Mouse (Mus musculus) A20 (cell line): ENCODE results near the gene BC037034.
A peak's percentile ranks its signal among the peaks of the same experiment; 100 is the strongest.

Experiments
- DNase-seq: peaks from one replicate; pipeline ENCODE4 v3.0.0-alpha.2; 2011; ENCODE audit warnings: low read depth, low spot score

BC037034 gene

DNA sequence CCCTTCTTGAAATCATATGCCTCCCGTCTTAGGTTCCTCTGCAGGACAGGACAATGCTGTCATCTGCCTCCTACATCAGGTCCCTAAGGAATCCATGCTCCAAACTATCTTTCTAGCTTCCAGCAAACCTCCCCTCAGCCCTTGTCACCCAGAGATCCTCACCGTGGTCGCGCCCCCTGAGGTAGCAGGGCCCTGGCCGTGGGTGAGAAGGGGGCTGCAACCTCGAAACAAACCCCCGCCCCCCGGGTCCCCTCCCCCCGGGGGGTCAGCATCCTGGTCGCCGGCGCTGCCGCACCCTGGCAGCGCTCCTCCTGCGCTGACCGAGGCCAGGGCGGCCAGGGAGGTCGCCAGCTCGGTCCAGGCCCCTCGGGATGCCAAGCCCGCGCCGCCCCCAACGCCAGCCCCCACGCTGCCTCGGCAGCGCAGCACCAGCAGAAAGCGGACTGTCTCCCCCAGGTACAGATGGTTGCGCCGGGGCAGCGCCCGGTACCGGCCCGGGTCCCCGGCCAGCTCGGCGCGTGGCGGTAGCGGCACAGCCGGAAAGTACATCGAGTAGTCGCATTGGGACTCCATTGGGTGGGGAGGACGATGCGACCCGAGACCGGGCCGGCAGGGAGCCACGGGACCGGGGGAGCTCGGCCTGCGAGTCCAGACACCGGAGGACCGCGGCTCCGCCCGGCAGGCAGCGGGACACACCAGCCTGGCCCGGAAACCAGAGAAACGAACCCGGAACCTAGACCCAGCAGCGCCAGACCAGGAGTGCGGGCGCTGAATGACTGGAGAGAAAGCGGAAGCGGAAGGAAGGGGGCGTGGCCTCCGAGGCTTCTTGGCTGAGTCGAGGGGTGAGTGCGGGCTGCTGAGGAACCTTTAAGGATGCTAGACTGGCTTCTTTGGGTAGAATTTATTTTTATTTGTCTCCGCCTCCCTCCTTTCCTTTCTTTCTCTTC, at the start of gene BC037034:
BC037034 (minus strand) TSS at position 774 of the 947 bp plus-strand sequence.
- DNase-seq = peak; percentile 95

DNA sequence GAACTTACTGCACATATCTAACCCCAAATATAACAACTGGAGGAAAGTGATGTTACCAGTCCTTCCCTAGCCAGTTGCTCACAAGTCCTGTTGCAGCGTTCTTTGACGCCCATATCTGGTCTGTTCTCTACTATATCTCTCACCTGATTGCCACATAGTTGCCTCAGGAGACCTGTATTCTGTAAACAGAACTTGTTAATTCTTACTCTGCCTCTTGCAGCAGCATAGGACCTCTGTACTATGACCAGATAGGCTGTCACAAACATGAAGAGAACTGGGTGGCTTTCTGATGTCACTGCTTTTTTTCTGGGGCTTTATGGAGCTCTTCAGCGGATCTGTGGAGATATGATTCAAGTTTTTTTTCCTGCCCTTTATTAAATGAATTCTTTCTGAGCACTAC, 49.0 kb upstream of the BC037034 start:
- DNase-seq = no peak

DNA sequence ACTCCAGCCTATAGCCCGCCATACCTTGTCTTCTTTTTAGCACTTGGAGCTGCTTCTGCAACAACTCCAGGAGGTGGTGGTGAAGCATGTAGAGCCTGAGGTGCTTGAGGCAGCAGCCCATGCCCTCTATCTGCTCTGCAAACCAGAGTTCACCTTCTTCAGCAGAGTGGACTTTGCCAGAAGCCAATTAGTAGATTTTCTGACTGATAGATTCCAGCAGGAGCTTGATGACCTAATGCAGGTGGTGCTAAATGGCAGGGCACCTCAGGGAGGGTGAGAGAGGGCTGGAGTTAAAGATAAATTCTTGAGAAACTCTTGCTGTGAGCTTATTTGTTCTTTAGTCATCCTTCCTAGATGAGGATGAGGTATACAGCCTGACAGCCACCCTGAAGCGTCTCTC, 35.8 kb upstream of the BC037034 start:
- no peak for DNase-seq

DNA sequence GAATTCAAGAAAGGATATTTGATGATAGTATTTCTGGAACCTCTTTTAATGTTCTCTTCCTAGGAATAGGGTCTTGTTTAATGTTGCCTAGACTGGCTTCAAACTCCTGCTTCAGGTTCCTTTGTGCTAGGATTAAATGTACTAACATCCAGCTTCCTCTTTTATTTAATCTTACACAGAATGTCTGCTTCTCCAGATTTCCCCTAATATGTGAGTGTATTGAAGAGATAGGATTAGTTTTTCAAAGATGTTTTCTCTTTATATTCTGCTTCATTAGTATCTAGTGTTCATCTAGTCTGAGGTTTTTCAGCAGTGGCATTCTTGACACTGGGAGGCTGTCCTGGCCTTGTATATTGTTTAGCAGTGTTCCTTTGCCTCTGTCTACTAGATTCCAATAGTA, 30.3 kb upstream of the BC037034 start:
- DNase-seq = no peak

DNA sequence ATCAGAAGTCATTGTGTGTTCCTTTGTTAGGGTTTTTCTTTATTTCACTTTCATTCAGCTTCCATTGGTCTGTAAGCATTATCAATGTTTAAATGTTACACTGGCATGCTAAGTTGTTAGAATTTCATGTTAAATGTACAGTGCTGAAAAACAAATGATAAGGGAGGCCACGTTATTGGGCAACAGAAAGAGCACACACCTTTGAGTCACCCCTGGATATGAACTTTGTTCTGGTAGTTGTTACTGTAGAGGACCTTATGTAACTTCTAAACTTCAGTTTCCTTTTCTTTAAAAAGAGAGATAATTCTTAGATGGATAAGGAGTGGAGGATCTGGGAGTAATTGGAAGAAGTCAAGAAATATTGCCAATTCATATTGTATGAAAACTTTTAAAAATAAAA, 27.8 kb upstream of the BC037034 start:
- DNase-seq = no peak

DNA sequence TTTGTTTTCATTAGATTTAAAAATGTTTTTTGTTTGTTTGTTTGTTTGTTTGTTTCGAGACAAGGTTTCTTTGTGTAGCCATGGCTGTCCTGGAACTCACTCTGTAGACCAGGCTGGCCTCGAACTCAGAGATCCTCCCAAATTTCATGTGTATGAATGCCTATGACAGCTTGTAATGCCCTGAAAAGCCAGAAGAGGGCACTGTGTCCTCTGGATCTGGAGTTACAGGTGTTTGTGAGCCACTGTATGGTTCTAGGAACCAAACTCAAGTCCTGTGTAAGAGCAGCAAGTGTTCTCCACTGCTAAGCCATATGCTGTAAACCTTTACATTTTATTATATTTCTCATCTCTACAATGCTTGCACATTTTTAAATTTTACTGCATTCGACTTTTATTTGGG, 24.0 kb upstream of the BC037034 start:
- DNase-seq = peak; percentile 36

DNA sequence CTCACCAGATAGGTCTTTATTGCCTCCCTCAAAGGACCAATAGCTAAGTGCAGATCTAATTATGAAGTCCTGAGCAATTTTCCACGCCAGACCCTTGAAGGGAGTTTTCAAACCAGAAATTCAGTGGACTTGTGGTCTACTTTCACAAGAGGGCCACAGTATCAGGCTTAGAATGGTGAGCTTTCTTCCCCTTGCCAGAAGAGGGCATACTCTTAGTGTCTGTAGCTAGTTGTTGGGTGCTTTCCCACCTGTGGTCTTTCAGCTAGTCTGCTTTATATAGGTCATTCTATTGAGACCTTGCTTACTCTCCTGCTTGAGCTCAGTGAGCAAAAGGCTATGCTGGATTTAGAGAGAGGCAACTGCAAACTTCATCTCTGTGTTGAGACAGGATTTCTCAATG, 19.7 kb upstream of the BC037034 start:
- DNase-seq = peak; percentile 48

DNA sequence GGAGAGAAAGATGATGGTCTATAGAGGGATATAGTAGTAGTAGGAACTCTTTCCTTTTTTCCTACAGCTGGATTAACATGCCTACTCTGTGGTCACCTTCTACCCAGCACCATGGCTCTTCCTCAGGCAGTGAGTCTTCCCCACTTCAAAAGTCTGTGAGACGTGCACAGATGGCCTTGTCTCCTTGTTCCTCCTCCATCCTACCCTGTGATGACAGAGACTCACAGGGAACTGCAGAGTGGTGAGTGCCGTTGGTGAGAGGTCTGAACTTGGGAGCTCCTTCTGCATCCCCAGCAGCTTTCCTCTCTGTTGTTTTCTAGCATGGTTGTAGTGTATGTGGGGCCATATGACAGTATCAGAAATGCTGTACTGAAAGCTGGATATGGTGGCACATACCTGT, 18.0 kb upstream of the BC037034 start:
- DNase-seq = no peak

DNA sequence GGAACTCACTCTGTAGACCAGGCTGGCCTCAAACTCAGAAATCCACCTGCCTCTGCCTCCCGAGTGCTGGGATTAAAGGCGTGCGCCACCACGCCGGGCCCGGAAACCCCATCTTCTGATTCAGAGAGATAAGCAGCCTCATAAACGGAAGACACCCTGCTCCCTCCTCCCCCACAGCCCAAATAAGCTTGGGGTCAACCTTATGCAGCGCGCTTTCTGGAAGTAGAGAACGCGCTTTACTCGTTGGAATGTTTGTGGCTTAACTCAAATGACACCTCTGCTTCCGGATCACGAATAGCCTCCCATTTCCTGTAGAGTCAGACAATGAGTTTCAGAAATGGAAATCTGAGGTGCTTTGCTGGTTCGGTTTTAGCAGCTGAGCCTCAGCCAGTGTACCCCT, 17.0 kb upstream of the BC037034 start:
- no peak for DNase-seq

DNA sequence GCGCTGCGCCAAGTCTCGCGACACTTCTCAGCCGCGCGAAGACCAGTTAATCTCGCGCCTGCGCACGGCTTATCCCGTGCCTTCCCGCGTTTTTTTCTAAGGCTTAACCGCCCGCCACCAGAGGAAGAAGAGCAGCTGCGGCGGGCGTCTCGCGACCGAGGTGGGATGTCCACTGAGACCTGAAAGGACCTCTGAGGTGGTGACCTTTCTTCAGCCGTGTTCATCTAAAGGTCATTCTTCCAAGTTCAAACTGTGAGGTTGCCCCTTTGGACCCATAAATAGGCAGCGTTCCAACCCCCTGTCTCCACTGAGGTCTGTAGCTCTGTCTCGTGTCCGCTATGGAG, 16.6 kb upstream of the BC037034 start:
- DNase-seq = no peak

DNA sequence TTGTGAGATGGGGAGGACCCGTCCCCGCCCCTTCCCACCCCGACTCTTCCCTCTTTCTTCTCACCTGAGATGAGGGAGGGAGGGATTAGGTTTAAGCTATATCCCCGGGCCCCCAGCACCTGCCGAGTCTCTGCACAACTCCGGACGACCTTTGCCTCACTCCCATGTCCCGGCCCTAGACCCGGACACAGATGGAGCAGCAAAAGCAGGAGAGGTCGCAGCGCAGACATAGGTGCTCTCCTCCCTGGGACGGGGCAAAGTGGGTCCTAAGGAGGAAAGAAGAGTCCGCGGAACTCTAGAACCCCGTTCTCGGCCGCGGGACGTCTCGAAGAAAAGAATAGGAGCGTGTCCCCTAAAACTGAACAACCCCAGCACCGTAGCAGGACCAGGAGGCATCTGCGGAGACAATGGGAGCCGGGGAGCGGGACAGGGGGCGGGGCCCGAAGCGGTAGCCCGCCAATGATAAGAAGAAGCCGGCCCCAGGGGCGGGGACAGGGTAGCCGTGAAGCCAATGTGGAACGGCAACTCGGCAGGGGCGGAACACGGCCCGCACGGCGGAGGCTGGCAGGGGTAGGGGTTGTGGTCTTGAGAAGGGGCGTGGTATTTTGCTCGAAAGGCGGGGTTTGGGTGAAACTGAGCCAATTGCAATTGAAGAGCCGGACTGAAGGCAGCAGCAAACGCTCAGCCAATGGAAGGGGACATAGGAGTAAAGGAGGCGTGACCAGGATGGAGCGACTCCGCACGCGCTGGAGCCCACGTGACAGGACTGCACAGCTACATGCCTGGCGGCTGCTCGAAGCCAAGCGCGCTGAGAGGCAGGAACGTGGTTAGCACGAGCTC, 16.0 kb upstream of the BC037034 start, which contains the start of the genes Gm43720, Gpc2 and Stag3:
Gm43720 (minus strand) TSS at position 374 of the 840 bp plus-strand sequence.
Gpc2 (minus strand) TSS at position 421 of the 840 bp plus-strand sequence.
Stag3 (plus strand) TSS at position 656 of the 840 bp plus-strand sequence.
- DNase-seq = no peak

DNA sequence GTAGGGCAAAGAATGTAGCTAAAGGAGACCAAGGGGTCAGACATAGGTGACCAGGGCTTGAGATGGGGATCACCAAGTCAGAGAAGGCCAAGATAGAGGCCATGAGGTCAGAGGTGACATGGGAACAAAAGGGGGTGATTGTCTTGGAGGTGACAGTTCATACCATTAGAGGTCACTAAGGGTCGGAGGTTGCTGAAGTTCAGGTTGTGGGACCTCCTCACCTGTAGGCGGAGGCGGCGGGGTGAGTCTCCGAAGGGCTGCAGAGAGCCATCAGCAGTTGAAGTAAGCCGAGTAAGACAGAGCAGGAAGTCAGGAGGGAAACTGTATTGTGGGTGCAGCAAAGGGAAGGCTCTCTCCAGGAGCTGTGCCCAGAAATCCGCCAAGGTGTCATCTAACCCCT, 14.2 kb upstream of the BC037034 start:
- no peak for DNase-seq

DNA sequence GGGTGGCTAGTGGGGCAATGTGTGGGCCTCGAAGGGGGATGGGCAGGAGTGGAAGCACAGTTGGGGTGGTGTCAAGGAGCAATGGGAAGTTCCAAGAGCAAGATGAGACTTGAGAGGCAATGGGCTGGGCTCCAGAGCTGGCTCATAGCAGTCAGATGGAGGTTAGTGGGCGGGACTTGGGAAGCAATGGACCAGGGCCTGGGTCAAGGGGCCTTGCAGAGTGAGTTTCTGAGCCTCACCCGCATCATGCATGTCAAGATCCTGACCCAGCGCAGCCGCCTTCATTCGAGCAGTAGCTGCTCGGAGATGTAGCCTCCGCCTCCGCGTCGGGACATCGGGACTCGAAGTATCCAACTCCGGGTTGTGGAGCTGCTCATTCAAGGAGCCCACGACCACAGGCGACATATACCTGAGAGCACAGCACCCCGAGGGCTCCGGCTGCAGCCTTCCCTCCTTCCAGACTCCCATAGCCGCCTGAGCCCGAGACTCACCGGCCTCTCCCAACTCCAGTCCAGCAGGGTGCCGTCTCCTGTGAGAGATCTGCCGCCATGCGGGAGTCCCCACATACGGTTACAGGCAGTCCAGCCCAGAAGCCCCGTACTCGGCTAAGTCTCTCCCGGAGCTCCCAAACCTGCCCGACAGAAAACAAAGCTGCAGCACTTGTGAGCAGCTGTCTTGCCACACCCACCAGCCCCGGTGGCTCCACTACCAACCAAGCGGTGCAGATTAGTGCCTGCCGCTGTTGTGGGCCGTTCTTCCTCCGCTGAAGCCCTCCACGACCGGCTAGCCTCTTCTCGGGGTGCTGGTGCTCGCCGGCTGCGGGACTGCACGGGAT, 11.6 kb upstream of the BC037034 start:
- no peak for DNase-seq

DNA sequence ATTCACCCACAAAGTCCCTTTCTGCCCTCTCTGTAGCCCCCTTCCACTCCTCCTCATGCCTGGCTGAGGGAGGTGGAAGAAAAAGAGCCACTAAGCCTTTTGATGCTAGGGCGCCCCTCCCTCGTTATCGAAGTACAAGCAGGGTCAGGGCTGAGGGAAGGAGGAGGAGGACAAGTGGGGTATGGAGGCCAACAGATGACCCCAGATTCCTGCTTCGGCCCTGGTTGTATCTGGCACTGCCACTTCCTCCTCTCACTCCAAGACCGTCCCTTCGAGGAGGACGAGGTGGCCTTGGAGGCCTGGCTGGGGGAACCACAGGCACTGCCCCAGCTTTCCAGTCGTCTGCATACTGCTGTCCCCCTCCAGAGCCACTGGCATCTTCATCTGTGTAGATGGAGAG, 10.4 kb upstream of the BC037034 start:
- no peak for DNase-seq

DNA sequence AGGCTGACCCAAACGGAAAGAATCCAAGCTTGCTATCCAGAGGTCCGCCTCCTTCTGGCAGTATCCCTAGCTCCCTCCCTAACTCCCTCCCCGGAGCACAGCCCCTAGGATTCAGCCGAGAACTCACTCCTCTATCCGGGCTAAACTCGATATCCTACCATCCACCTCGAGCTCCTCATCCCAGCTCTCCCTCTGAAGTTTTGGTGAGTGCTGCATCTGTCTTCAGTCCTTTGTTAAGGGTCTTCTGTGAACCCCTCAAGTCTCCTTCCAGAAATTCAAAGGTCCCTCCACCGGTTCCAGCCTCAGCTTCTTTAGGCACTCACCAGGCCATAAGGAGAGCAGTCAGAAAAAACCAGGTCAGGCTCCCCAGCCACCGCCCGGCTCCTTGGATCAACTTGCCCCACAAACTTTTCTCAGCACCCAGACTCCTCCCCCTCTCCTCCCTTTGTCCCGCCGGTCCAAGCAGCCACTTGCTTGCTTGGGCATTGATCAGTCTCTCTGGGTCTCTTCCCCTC, 8.6 kb upstream of the BC037034 start, which contains the start of gene Gal3st4:
Gal3st4 (minus strand) TSS at position 432 of the 515 bp plus-strand sequence.
- DNase-seq = no peak

DNA sequence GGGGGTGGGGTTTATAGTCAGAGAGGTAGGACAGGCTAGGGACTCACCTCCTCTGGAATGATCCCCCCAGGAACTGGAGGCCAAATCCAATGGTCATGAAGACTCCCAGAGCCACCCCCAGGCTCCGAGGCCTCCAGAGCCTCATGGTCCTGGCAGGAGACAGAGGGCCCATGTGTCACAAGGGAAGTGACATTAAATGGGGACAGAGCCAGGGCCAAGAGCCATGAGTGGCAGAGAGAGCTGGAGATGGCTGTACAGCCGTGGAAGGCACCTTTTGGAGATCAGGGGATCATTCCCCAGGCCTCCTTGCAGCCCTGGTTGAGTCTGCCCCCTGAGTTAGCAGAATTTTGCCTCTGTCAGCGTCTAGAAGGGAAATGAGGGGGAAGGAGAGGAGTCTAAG, 7.4 kb upstream of the BC037034 start:
- no peak for DNase-seq

DNA sequence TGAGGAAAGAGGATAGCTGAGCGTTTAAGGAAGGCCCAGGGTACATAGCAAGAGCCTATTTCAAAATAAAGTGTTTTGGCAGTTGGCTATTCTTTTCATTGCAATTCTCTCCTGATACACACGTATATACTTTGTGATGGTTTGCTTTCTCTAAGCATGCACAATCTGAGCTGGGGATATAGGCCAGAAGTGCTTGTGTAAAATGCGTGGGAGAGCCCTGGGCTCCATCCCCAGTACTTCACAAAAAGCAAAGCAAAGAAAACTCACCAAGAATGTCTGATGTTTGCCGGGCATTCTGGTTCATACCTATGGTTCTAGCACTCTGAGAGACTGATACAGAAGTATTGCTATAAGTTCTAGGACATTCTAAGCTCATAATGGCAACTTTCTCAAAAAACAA, 5.1 kb upstream of the BC037034 start:
- no peak for DNase-seq

DNA sequence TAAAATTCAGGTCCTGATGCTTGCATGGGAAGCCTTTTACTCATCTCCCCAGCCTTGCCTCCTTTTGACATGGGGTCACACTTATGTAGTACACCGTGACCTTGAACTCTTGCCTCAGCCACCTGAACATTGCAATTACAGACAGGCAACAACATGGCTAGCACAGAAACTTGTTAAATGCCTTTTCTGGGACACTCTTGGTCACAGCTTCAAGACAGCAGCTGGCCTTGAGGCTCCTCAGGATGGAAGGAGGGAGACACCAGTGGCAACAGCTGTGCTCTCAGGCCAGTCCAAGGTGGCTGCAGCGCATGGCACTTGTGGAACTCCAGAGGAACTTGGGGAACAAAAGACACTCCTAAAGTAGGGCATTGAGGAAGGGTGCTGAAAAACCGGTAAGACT, 3.3 kb upstream of the BC037034 start:
- DNase-seq = no peak

DNA sequence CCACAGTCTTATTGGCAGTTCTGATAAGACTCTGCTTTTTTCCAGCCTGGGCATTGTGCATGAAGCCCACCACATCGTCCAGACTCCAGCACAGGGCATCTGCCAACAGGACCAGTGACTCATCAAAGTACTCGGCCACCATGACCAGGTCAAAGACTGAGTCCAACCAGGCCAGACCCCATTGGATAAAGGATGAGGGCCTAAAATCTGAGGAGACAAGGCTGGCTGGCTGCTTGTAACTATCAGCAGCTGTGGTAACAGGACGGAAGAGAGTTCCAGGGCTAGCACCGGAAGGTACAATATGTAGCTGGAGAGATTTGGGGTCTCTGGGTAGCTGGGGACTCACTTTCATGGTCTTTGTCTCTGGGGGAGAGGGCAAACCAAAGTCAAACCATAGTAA, 1.9 kb upstream of the BC037034 start:
- DNase-seq = no peak

DNA sequence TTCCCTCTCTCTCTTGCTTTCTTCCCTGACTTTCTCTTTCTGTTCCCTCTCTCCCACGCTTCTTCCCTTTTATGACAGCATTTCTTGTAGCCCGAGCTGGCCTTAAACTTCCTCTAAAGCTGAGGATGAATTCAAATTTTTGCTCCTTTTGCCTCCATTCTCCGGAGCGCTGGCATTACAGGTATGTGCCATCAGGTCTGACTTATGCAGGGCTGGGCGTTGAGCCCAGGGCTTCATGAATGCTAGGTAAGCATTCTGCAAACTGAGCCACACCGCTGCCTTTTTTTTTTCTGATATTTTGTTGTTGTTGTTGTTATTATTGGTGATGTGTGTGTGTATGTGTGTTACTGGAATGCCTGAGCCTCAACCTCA, 360 bp upstream of the BC037034 start:
- DNase-seq = no peak

DNA sequence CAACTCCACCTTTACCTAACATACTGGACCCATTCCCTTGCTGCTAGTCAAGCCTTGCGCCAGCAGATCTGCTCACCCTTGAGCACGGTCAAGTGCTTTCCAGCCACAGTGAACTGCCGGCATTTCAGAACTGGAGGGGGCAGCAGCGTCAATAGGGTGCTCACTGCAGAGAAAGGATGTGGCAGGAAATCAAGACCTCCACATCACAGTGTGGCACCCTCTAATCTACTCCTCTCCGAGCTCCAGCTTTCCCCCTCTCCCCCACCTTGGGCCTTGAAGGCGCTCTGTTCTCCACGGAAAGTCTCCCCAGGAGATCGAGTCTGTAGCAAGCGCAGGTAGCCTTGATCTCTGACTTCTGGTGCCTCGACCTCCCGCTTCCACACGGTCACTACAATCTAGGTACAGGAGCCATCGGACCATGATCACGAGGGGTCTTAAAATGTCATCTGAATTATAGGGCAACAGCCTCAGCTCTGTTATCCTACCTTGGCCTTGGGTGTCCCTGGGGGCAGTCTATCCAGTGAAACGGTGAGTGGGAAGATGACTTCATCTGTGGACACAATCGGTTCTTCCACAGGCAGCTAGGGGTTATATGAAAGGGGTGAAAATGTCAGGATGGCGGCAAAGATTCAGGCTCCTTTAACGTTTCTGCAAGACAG, 1.1 kb downstream of the BC037034 start:
- DNase-seq = no peak
